Mouse (Mus musculus) monocyte, adult 5-6 weeks (primary cell): ENCODE results near the gene Ndufb4. TPM values are rescaled to one million over a fixed set of nuclear protein-coding genes. Genes with fewer than 3 reads are reported as not detected.
"Not testable (repeated sequence)": the region's sequence is repeated elsewhere in the genome, so short reads cannot be mapped to it uniquely, and the experiment has no call there.

Experiments used
- ATAC-seq: fragments of 153-309, 156-312 bp; replicated peaks from 2 replicates; pipeline ENCODE4 v1.8.0; 2017; ENCODE audit warnings: mild to moderate bottlenecking; ENCODE audit not compliant: low TSS enrichment, insufficient number of reproducible peaks, severe bottlenecking, poor library complexity, low FRiP score
- total RNA-seq: library from RNA; stranded (forward); fragments of 200-1000, 200-491, 200-594 nt; gene quantifications from 3 replicates; pipeline ENCODE4 v1.2.3, GENCODE M21; 2017

The Ndufb4 gene
- total RNA-seq, 1 experiment from 2014 or later, result 8.2 TPM

DNA sequence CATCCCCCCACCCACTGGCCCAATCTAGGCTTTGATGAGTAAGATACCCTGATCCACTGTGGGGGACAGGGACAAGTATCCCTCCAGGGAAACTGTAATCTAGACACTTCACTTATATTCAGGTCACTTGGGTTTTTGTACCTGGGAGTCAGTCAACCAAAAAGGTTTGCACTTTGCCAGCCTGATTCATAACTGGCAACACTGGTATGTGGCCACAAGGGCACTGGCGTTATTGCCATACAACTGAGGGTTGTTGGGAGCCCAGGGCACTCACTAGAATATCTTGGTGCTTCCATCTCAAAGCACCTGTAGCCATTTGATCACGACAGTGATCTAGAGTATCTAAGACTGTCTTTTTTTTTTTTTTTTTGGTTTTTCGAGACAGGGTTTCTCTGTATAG, 8.5 kb downstream of the Ndufb4 start:
- no peak for ATAC-seq

DNA sequence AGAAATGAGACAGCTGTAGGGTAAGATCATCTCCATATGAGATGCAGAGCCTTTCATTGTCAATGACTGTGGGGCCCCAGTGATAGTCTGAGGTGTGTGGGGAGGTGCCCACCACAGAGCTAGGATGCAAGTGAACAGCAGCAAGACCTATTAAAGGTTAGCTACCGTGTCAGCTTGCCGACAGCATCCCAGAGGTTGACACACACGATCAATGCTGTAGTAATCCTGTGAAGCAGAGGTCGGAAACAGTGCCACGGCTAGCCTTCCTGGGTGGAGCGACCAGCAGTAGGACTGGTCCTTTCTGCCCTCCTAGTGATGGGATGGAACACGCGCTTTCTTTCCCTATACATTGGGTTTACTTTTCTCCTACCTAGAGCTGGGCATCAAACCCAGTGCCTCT, 9.0 kb downstream of the Ndufb4 start:
- ATAC-seq, result no peak

DNA sequence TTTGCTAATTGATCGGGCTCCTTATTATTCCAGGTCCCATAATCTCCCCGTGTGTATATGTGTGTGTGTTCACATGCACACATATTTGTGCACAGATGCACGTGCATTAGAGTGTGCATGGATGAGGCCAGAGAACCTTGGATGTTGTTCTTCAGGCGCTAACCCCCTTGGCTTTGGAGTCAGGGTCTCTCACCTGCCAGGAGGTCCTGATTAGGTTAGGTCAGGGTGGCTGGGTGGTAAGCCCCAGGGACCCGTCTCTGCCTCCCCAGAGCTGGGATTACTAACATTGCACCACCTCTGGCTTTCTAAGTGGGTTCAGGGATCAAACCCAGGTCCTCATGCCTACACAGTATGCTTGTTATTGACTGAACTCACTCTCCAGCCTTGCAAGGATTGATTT, 9.8 kb downstream of the Ndufb4 start:
- ATAC-seq, result no peak

- not testable (repeated sequence) for ATAC-seq
Measured at GRCm38 (mm10) chr16:37640522-37640921, 13.7 kb downstream of the Ndufb4 start.

GRCm38 (mm10) chr16:37637802-37638201, 16.5 kb downstream of the Ndufb4 start:
- no peak for ATAC-seq

- no peak for ATAC-seq
Measured at GRCm38 (mm10) chr16:37636107-37636506, 18.1 kb downstream of the Ndufb4 start.

DNA sequence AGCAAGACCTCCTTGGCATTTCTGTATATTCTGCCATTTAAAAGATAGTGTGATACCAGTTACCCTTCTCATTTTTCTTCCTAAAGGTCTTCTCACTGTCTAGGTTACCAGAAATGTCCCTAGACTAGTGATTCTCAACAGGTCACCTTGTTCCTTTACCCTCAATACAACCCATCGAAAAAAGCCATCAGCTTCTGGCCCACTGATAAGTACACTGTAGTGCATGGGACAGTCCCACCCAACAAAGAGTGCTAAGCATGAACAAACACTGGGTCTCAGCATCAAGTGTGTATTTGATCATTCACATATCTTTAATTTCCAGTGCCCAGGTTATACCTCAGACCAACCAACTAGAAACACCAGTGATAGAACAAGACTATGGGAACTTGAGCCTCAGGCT, 19.2 kb downstream of the Ndufb4 start:
- no peak for ATAC-seq

DNA sequence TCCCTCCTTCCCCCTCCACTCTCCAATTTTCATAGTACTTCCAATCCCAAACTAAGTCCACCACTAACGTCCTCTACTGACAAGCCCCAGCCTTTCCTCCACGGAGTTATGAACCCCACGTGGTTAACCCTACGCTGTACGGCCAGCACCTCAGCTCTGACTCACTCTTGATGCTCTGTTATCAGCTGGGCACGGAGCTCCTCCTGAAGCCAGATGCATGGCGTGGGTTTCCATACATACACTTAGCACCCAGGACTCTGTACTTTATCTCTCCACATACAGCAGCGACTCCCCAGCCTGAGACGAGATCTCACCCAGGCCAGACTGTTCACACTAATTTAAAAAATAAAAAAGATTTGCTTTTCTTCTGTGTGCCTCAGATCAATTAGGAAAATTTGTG, 19.7 kb downstream of the Ndufb4 start:
- no peak for ATAC-seq

- ATAC-seq, result no peak
Measured at GRCm38 (mm10) chr16:37629011-37629410, 25.2 kb downstream of the Ndufb4 start.

DNA sequence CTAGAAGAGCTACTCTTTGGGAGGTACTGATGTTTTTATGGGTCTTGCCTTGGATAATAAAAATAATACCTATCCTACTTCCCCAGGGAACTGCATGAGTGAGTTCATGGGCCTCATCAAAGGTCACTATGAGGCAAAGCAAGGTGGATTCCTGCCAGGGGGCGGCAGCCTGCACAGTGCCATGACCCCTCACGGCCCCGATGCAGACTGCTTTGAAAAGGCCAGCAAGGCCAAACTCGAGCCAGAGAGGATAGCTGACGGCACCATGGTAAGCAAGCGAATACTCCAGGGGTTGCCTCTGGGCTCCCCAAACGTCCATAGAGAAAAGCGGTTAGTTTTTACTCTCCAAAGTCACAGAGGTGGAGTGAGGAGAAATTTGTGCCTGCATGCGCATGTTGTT, 25.9 kb downstream of the Ndufb4 start:
- no peak for ATAC-seq

- ATAC-seq, result no peak
Measured at GRCm38 (mm10) chr16:37626388-37626949, 27.8 kb downstream of the Ndufb4 start.

GRCm38 (mm10) chr16:37622919-37623318, 31.3 kb downstream of the Ndufb4 start:
- ATAC-seq, result no peak

DNA sequence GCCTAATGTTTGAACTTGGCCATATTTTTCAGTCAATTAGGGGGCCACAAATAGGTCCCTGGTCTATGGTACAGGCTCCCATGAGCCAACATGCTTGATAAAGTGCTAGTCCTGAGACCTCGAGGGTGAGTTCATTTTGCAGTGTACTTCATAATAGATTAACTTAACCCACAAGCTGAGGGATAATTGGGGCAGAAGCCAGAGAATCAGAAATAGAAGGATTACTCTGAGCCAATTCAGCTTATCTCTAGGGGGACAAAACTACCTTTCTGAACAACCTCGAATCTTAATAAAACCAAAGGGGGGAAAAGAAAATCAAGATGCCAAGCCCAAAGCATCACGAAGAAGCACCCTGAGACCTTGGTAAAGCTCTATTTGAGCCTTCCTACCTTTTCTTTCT, 31.9 kb downstream of the Ndufb4 start:
- no peak for ATAC-seq

DNA sequence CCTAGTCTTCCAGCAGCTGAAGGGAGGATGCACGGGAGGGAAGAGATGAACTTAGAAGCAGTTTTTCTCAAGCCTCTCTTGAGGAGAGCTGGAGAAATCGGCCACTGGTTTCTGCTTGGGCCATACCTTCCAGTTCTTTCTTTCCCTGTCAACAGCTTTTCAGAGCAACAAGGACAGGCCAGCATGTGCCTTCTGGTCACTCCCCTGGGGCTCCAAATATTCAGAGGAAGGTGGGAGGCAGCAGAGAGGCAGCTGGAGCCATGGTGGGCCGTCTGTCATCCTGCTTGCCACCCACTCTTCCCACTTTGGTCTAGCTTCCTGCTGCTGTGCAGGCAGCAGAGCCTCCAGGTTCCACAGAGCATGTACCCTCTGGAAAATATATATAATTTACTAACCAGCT, 36.6 kb downstream of the Ndufb4 start:
- ATAC-seq, result no peak

- no peak for ATAC-seq
Measured at GRCm38 (mm10) chr16:37616104-37616503, 38.1 kb downstream of the Ndufb4 start.

- no peak for ATAC-seq
Measured at GRCm38 (mm10) chr16:37615429-37615828, 38.8 kb downstream of the Ndufb4 start.

GRCm38 (mm10) chr16:37614540-37614939, 39.7 kb downstream of the Ndufb4 start:
- ATAC-seq, result no peak

GRCm38 (mm10) chr16:37612013-37612412, 42.2 kb downstream of the Ndufb4 start:
- no peak for ATAC-seq

DNA sequence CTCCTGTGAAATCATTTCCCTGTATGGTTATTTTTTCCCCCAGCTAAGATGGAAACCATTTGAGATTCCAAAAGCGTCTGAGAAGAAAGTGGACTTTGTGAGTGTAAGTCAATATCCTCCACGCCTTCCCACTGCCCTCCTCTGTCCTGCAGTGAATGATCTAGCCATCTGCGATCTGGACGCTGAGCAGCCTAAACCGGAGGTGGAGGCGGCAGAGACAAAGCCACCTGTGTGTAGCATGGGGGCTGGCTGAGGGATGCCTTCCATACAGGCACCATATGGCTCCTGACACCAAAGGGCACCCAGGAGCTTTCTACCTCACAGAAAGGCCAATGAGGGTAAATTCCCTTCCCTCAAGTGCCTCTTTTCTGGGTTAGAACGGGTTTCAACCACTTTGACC, 43.2 kb downstream of the Ndufb4 start:
- no peak for ATAC-seq

GRCm38 (mm10) chr16:37610333-37610732, 43.9 kb downstream of the Ndufb4 start:
- ATAC-seq, result no peak

- no peak for ATAC-seq
Measured at GRCm38 (mm10) chr16:37604243-37604642, 50.0 kb downstream of the Ndufb4 start.
